Mouse (Mus musculus) gastrocnemius, postnatal 4 days (tissue): ENCODE data around the gene Brd1. TPM values are rescaled to one million over a fixed set of nuclear protein-coding genes. Genes with fewer than 3 reads are reported as not detected.

ENCODE experiments used
- DNase-seq, 2 experiments: peaks; one replicate each; pipeline ENCODE4 v3.0.0; 2021 to 2022; ENCODE audit warnings: low spot score in 2 of 2, mixed read lengths in 2 of 2
- total RNA-seq, 2 experiments: library from RNA; stranded (reverse); gene quantifications; 2 replicates each; pipeline ENCODE4 v1.2.3; 2021

Brd1 gene
- total RNA-seq, 2 experiments from 2014 or later = 39.5 to 44.5 TPM

- DNase-seq = no peak
Measured at GRCm38 (mm10) chr15:88692720-88693119, 41.3 kb downstream of the Brd1 start.

GRCm38 (mm10) chr15:88691129-88691528 is 42.9 kb downstream of the Brd1 start:
- DNase-seq = no peak

GRCm38 (mm10) chr15:88688120-88688519 is 45.9 kb downstream of the Brd1 start:
- no peak for DNase-seq

GRCm38 (mm10) chr15:88686725-88687124 is 47.3 kb downstream of the Brd1 start:
- DNase-seq = no peak

- DNase-seq = no peak
Measured at GRCm38 (mm10) chr15:88684039-88684438, 50.0 kb downstream of the Brd1 start.

GRCm38 (mm10) chr15:88680931-88681330 is 53.1 kb downstream of the Brd1 start:
- no peak for DNase-seq

- DNase-seq = no peak
Measured at GRCm38 (mm10) chr15:88677568-88677967, 56.5 kb downstream of the Brd1 start.

GRCm38 (mm10) chr15:88675998-88676397 is 58.0 kb downstream of the Brd1 start:
- DNase-seq = no peak

GRCm38 (mm10) chr15:88668693-88669092 is 65.3 kb downstream of the Brd1 start:
- DNase-seq = no peak

GRCm38 (mm10) chr15:88667653-88668052 is 66.4 kb downstream of the Brd1 start:
- DNase-seq = no peak

- no peak for DNase-seq
Measured at GRCm38 (mm10) chr15:88665846-88666245, 68.2 kb downstream of the Brd1 start.

GRCm38 (mm10) chr15:88663041-88663440 is 71.0 kb downstream of the Brd1 start:
- DNase-seq = no peak

GRCm38 (mm10) chr15:88662111-88662850 is 71.8 kb downstream of the Brd1 start:
- peak in 1 of 2 experiments; percentile 33 for DNase-seq

- DNase-seq = no peak
Measured at GRCm38 (mm10) chr15:88661654-88662053, 72.4 kb downstream of the Brd1 start.

GRCm38 (mm10) chr15:88652006-88652405 is 82.0 kb downstream of the Brd1 start:
- no peak for DNase-seq

GRCm38 (mm10) chr15:88651019-88651418 is 83.0 kb downstream of the Brd1 start:
- DNase-seq = peak in 1 of 2 experiments; percentile 31

Other genes starting within 250 kb of the Brd1 start
- not detected for gene Zdhhc25, start 133.9 kb downstream of the Brd1 start, total RNA-seq
- 10 to 100 TPM; 14.2 to 14.8 TPM for gene Zbed4, start 17.4 kb upstream of the Brd1 start, total RNA-seq
- gene Alg12, start 85.1 kb upstream of the Brd1 start, total RNA-seq = 1 to 10 TPM; 6.9 to 9.0 TPM
- 10 to 100 TPM; 20.8 to 22.0 TPM for gene Creld2, start 85.4 kb upstream of the Brd1 start, total RNA-seq
- 10 to 100 TPM; 18.5 to 21.0 TPM for gene Pim3, start 128.0 kb upstream of the Brd1 start, total RNA-seq
- under 1 TPM in 1 of 2 experiments, not detected in 1; 0.10 TPM for gene Ttll8, start 220.2 kb upstream of the Brd1 start, total RNA-seq
- under 1 TPM in 1 of 2 experiments, not detected in 1; 0.12 TPM for gene Mlc1, start 244.8 kb upstream of the Brd1 start, total RNA-seq
- under 1 TPM in 1 of 2 experiments, not detected in 1; 0.44 TPM for gene Mov10l1, start 248.7 kb upstream of the Brd1 start, total RNA-seq